Mouse (Mus musculus) megakaryocyte, adult 5-6 weeks (primary cell): Measurements from ENCODE around the gene Gm21854. TPM values are rescaled to one million over a fixed set of nuclear protein-coding genes. Genes with fewer than 3 reads are reported as not detected.
"Not testable (repeated sequence)": the region's sequence is repeated elsewhere in the genome, so short reads cannot be mapped to it uniquely, and the experiment has no call there.

Source experiments
- ATAC-seq: 2 replicates; pipeline ENCODE4 v1.8.0; 2016; ENCODE audit warnings: mild to moderate bottlenecking, inconsistent platforms; ENCODE audit not compliant: poor library complexity, severe bottlenecking
- total RNA-seq, 2 experiments: library from RNA; stranded (forward) in 1 of 2; stranded (reverse) in 1 of 2; fragments of 153-499, 151-499 nt in 1 of 2; fragments of 221-1000, 200-1000 nt in 1 of 2; gene quantifications; 2 replicates each; pipeline versions ENCODE4 v1.2.3 to v1.2.4; 2015 to 2017

Gene Gm21854
- total RNA-seq (2015) (not detected in 2 replicates), total RNA-seq (2017) (not detected in 2 replicates)

DNA sequence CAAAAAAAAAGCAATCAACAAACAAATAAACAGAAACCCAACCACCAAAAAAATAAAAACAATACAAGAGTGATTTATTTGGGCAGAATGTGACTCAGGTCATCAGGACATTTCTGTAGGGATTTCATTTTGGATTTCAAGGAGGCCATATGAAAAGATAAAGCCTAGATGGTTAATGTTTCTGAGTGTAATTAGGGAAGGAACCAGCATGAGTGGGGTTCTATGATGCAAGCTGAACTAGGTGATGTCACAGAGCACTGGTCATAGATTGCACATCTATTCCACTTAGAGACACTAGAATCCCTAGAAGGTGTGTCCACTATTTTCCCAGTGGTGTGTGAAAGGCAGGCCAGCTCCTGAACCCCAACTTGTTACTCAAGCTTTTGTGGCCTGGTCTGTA lies at the start of gene Gm21854:
Gene Gm21854, plus strand, starts transcription at position 301 of the 400 bp plus-strand sequence.
- ATAC-seq, result not testable (repeated sequence)

Other genes starting within 250 kb of the Gm21854 start
- not detected in 2 replicates for gene Gm20914, start 69.0 kb downstream of the Gm21854 start, total RNA-seq (2015)
- gene Gm20914, start 69.0 kb downstream of the Gm21854 start, total RNA-seq (2017), result not detected in 2 replicates
- not detected in 2 replicates for gene Gm28171, start 136.4 kb downstream of the Gm21854 start, total RNA-seq (2015)
- not detected in 2 replicates for gene Gm28171, start 136.4 kb downstream of the Gm21854 start, total RNA-seq (2017)